Comparison of ENCODE assay signal across 21 mouse cellular contexts in genomic region chr1:14513662-14514061, GRCm38 (mm10).
DNase-seq lines count a peak whose midpoint lies in the region; ATAC-seq lines count a peak whose summit lies in the region.
"Had no signal": no experiment of that assay in that cellular context is flagged by ENCODE, and none has a peak within 500 bp of the region (broad histone marks: within the 10 kb centered on the region; RNA-seq: fewer than 3 reads in every experiment).

No protein-coding gene starts in this region.

- H3K4me2 ChIP-seq in hindbrain, embryonic 11.5 days (replicated peaks; ENCODE audit: low read depth, low read length), result no peak overlapping the region
- H3K4me2 ChIP-seq in hindbrain, embryonic 14.5 days (replicated peaks), result no peak overlapping the region
- H3K4me2 ChIP-seq: heart, embryonic 15.5 days; hindbrain, embryonic 13.5 days; limb, embryonic 13.5 days had no signal

- H3K27me3 ChIP-seq in hindbrain, embryonic 11.5 days (ENCODE audit: control insufficient read depth, insufficient read depth, low read length), result no peaks in the 10 kb centered on the region; the same call in 1 of the 2 replicates
- peaks cover 24% of the 10 kb centered on the region for H3K27me3 ChIP-seq in hindbrain, embryonic 14.5 days (ENCODE audit: control insufficient read depth, insufficient read depth, low read length)

- no peaks in the 10 kb centered on the region for H3K4me1 ChIP-seq in hindbrain, embryonic 11.5 days (replicated peaks; ENCODE audit: control insufficient read depth, insufficient read depth, low read length)
- no peaks in the 10 kb centered on the region for H3K4me1 ChIP-seq in hindbrain, embryonic 14.5 days (replicated peaks; ENCODE audit: control insufficient read depth, insufficient read depth, low read length)
- H3K4me1 ChIP-seq: heart, embryonic 15.5 days; hindbrain, embryonic 13.5 days had no signal

- no peak overlapping the region for H3K9ac ChIP-seq in hindbrain, embryonic 11.5 days (ENCODE audit: low read depth, low read length)
- H3K9ac ChIP-seq in hindbrain, embryonic 14.5 days, result no peak overlapping the region
- H3K9ac ChIP-seq: heart, embryonic 15.5 days; hindbrain, embryonic 13.5 days; limb, embryonic 13.5 days; liver, embryonic 14.5 days had no signal

- ATAC-seq in hindbrain, embryonic 11.5 days (ENCODE audit: low FRiP score), result no peak
- no peak for ATAC-seq in hindbrain, embryonic 14.5 days (ENCODE audit: low FRiP score)
- ATAC-seq in granulocyte monocyte progenitor cell, adult 5-6 weeks (replicated peaks; ENCODE audit: poor library complexity, severe bottlenecking), result peak; percentile 87
- ATAC-seq: forebrain, embryonic 16.5 days; intestine, postnatal 0 days; lung, postnatal 0 days had no signal

- H3K4me3 ChIP-seq in hindbrain, embryonic 11.5 days (ENCODE audit: low read depth, low read length), result no peak overlapping the region
- no peak overlapping the region for H3K4me3 ChIP-seq in hindbrain, embryonic 14.5 days (replicated peaks; ENCODE audit: low read length)
- H3K4me3 ChIP-seq: heart, adult 2 months; heart, embryonic 15.5 days; hindbrain, embryonic 13.5 days; layer of hippocampus, adult 2 months; limb, embryonic 13.5 days had no signal

- DNase-seq in hindbrain, embryonic 11.5 days (ENCODE audit: low spot score), result peak; percentile 58
- no peak for DNase-seq in hindbrain, embryonic 14.5 days (ENCODE audit: low spot score)
- peak; percentile 34 for DNase-seq in R1 (ENCODE audit: low read depth, low spot score)
- peak; percentile 61 for DNase-seq in embryo, embryonic 11 days
- DNase-seq in lung, postnatal 10 days, result no peak
- no peak for DNase-seq in layer of hippocampus, postnatal 36 days
- DNase-seq in adrenal gland, postnatal 10 days, result no peak
- DNase-seq: cerebellum, postnatal 14 days; heart, adult 2 months; right cerebral cortex, postnatal 25 days; thymus, postnatal 25 days had no signal

- no peak overlapping the region for H3K27ac ChIP-seq in hindbrain, embryonic 11.5 days (ENCODE audit: low read depth, low read length)
- no peak overlapping the region for H3K27ac ChIP-seq in hindbrain, embryonic 14.5 days
- H3K27ac ChIP-seq: heart, adult 2 months; heart, embryonic 15.5 days; hindbrain, embryonic 13.5 days; layer of hippocampus, adult 2 months; limb, embryonic 13.5 days; liver, embryonic 14.5 days; stomach, postnatal 0 days had no signal

- H3K36me3 ChIP-seq in hindbrain, embryonic 11.5 days (ENCODE audit: control insufficient read depth, insufficient read depth, low read length), result no peaks in the 10 kb centered on the region
- no peaks in the 10 kb centered on the region for H3K36me3 ChIP-seq in hindbrain, embryonic 14.5 days (replicated peaks; ENCODE audit: control insufficient read depth, insufficient read depth)
- H3K36me3 ChIP-seq: heart, embryonic 15.5 days; hindbrain, embryonic 13.5 days; limb, embryonic 13.5 days had no signal

- H3K9me3 ChIP-seq in hindbrain, embryonic 11.5 days (ENCODE audit: control insufficient read depth, low read length), result no peaks in the 10 kb centered on the region
- no peaks in the 10 kb centered on the region for H3K9me3 ChIP-seq in hindbrain, embryonic 14.5 days (ENCODE audit: control insufficient read depth, low read length)
- H3K9me3 ChIP-seq: heart, embryonic 15.5 days; hindbrain, embryonic 13.5 days; limb, embryonic 13.5 days had no signal

Comparison
In these comparisons a context has a peak if more than half of its experiments do, and no peak if none do; other contexts are left out.
1. DNase-seq: peak in hindbrain, embryonic 11.5 days (single experiment), R1 (single experiment) and embryo, embryonic 11 days (single experiment); none in hindbrain, embryonic 14.5 days (single experiment), lung, postnatal 10 days (single experiment), layer of hippocampus, postnatal 36 days (0 of 2) and adrenal gland, postnatal 10 days (single experiment).